Mouse (Mus musculus): ENCODE measurements at regions not wholly inside any gene's neighbourhood (a gene's known extent, or its start where the extent isn't known, plus 50 kb on each side); places are given as distances from the start of the nearest gene placed in this dataset.
"Not testable (repeated sequence)": the region's sequence is repeated elsewhere in the genome, so short reads cannot be mapped to it uniquely, and the experiment has no call there.

GRCm38 (mm10) chr3:58247989-58248388 is 166.5 kb upstream of the Tsc22d2 start:
- Histone ChIP-seq H3K9me3 (ENCODE audit: control insufficient read depth, insufficient read depth, low read depth, low read length) (no peaks in the 10 kb centered on the region), H3K9ac (ENCODE audit: insufficient read depth, low read depth, low read length, poor library complexity, severe bottlenecking) (no peak overlapping the region), H3K4me3 (ENCODE audit: insufficient read depth in 1 of 2, low read depth in 1 of 2, low read length in 2 of 2, poor library complexity in 1 of 2, severe bottlenecking in 1 of 2) (no peak overlapping the region), H3K4me1 (ENCODE audit: control insufficient read depth in 2 of 2, insufficient read depth in 2 of 2, low read length in 2 of 2, poor library complexity in 1 of 2) (no peaks in the 10 kb centered on the region), H3K36me3 (ENCODE audit: control insufficient read depth, insufficient read depth, low read length, poor library complexity, severe bottlenecking) (no peaks in the 10 kb centered on the region), H3K27ac (ENCODE audit: insufficient read depth, low read depth, low read length, poor library complexity, severe bottlenecking) (no peak overlapping the region)
- no peak for DNase-seq (ENCODE audit: low read depth, low spot score)
- in situ Hi-C loops (cut with MboI; ENCODE audit: low sequenced_read_pairs in 2 of 2, unreplicated experiment in 2 of 2), result no loop called here
- TF ChIP-seq ZNF384 (IDR thresholded peaks at IDR 0.05; ENCODE audit: low read depth, low read length), result no peak
- TF ChIP-seq MAFK (IDR thresholded peaks at IDR 0.05; ENCODE audit: insufficient read depth, low read depth, low read length), result no peak
- TF ChIP-seq ZC3H11A (IDR thresholded peaks at IDR 0.05; ENCODE audit: borderline replicate concordance, low read depth, low read length), result no peak
- no peak for TF ChIP-seq CHD2 (IDR thresholded peaks at IDR 0.05; ENCODE audit: low read depth, low read length)
- no peak for TF ChIP-seq HCFC1 (IDR thresholded peaks at IDR 0.05; ENCODE audit: borderline replicate concordance, insufficient read depth, low read length)

GRCm38 (mm10) chr3:58253942-58254341 is 160.6 kb upstream of the Tsc22d2 start:
- Histone ChIP-seq H3K36me3 (ENCODE audit: control insufficient read depth, insufficient read depth, low read length, poor library complexity, severe bottlenecking) (no peaks in the 10 kb centered on the region), H3K4me1 (ENCODE audit: control insufficient read depth in 2 of 2, insufficient read depth in 2 of 2, low read length in 2 of 2, poor library complexity in 1 of 2) (no peaks in the 10 kb centered on the region), H3K27ac (ENCODE audit: insufficient read depth, low read depth, low read length, poor library complexity, severe bottlenecking) (no peak overlapping the region), H3K9me3 (ENCODE audit: control insufficient read depth, insufficient read depth, low read depth, low read length) (no peaks in the 10 kb centered on the region), H3K9ac (ENCODE audit: insufficient read depth, low read depth, low read length, poor library complexity, severe bottlenecking) (no peak overlapping the region), H3K4me3 (ENCODE audit: insufficient read depth in 1 of 2, low read depth in 1 of 2, low read length in 2 of 2, poor library complexity in 1 of 2, severe bottlenecking in 1 of 2) (no peak overlapping the region)
- in situ Hi-C loops (cut with MboI; ENCODE audit: low sequenced_read_pairs in 2 of 2, unreplicated experiment in 2 of 2), result no loop called here
- no peak for DNase-seq (ENCODE audit: low read depth, low spot score)
- TF ChIP-seq MAFK (IDR thresholded peaks at IDR 0.05; ENCODE audit: insufficient read depth, low read depth, low read length) (no peak), ZC3H11A (IDR thresholded peaks at IDR 0.05; ENCODE audit: borderline replicate concordance, low read depth, low read length) (no peak)

GRCm38 (mm10) chr3:58267606-58268325 is 146.7 kb upstream of the Tsc22d2 start:
- H3K36me3 ChIP-seq (ENCODE audit: control insufficient read depth, insufficient read depth, low read length, poor library complexity, severe bottlenecking), result no peaks in the 10 kb centered on the region
- no peaks in the 10 kb centered on the region for H3K4me1 ChIP-seq (ENCODE audit: control insufficient read depth in 2 of 2, insufficient read depth in 2 of 2, low read length in 2 of 2, poor library complexity in 1 of 2)
- H3K27ac ChIP-seq (ENCODE audit: insufficient read depth, low read depth, low read length, poor library complexity, severe bottlenecking), result no peak overlapping the region
- no peak for DNase-seq (ENCODE audit: low read depth, low spot score)
- no peak overlapping the region for H3K9ac ChIP-seq (ENCODE audit: insufficient read depth, low read depth, low read length, poor library complexity, severe bottlenecking)
- H3K9me3 ChIP-seq (ENCODE audit: control insufficient read depth, insufficient read depth, low read depth, low read length), result no peaks in the 10 kb centered on the region
- no peak overlapping the region for H3K4me3 ChIP-seq (ENCODE audit: insufficient read depth in 1 of 2, low read depth in 1 of 2, low read length in 2 of 2, poor library complexity in 1 of 2, severe bottlenecking in 1 of 2)
- no peak for TF ChIP-seq CHD2 (IDR thresholded peaks at IDR 0.05; ENCODE audit: low read depth, low read length)
- TF ChIP-seq HCFC1 (IDR thresholded peaks at IDR 0.05; ENCODE audit: borderline replicate concordance, insufficient read depth, low read length), result no peak
- TF ChIP-seq ZC3H11A (IDR thresholded peaks at IDR 0.05; ENCODE audit: borderline replicate concordance, low read depth, low read length), result no peak
- TF ChIP-seq MAFK (IDR thresholded peaks at IDR 0.05; ENCODE audit: insufficient read depth, low read depth, low read length), result no peak
- TF ChIP-seq ZNF384 (IDR thresholded peaks at IDR 0.05; ENCODE audit: low read depth, low read length), result no peak
- in situ Hi-C loops (cut with MboI; ENCODE audit: low sequenced_read_pairs in 2 of 2, unreplicated experiment in 2 of 2), result no loop called here

GRCm38 (mm10) chr3:58271441-58271840 is 143.1 kb upstream of the Tsc22d2 start:
- in situ Hi-C loops (cut with MboI; ENCODE audit: low sequenced_read_pairs in 2 of 2, unreplicated experiment in 2 of 2); H3K4me1 ChIP-seq (ENCODE audit: control insufficient read depth in 2 of 2, insufficient read depth in 2 of 2, low read length in 2 of 2, poor library complexity in 1 of 2); H3K9me3 ChIP-seq (ENCODE audit: control insufficient read depth, insufficient read depth, low read depth, low read length); DNase-seq (ENCODE audit: low read depth, low spot score); H3K4me3 ChIP-seq (ENCODE audit: insufficient read depth in 1 of 2, low read depth in 1 of 2, low read length in 2 of 2, poor library complexity in 1 of 2, severe bottlenecking in 1 of 2); H3K36me3 ChIP-seq (ENCODE audit: control insufficient read depth, insufficient read depth, low read length, poor library complexity, severe bottlenecking); H3K9ac ChIP-seq (ENCODE audit: insufficient read depth, low read depth, low read length, poor library complexity, severe bottlenecking); H3K27ac ChIP-seq (ENCODE audit: insufficient read depth, low read depth, low read length, poor library complexity, severe bottlenecking): not testable (repeated sequence)

- H3K27ac ChIP-seq (ENCODE audit: insufficient read depth, low read depth, low read length, poor library complexity, severe bottlenecking), result no peak overlapping the region
- no peak for DNase-seq (ENCODE audit: low read depth, low spot score)
- in situ Hi-C loops (cut with MboI; ENCODE audit: low sequenced_read_pairs in 2 of 2, unreplicated experiment in 2 of 2), result no loop called here
Observed at GRCm38 (mm10) chr3:58281291-58281690, 133.2 kb upstream of the Tsc22d2 start.

GRCm38 (mm10) chr3:58284371-58284770 is 130.1 kb upstream of the Tsc22d2 start:
- H3K4me1 ChIP-seq (ENCODE audit: control insufficient read depth in 2 of 2, insufficient read depth in 2 of 2, low read length in 2 of 2, poor library complexity in 1 of 2); in situ Hi-C loops (cut with MboI; ENCODE audit: low sequenced_read_pairs in 2 of 2, unreplicated experiment in 2 of 2); DNase-seq (ENCODE audit: low read depth, low spot score); H3K4me3 ChIP-seq (ENCODE audit: insufficient read depth in 1 of 2, low read depth in 1 of 2, low read length in 2 of 2, poor library complexity in 1 of 2, severe bottlenecking in 1 of 2); H3K9ac ChIP-seq (ENCODE audit: insufficient read depth, low read depth, low read length, poor library complexity, severe bottlenecking); H3K27ac ChIP-seq (ENCODE audit: insufficient read depth, low read depth, low read length, poor library complexity, severe bottlenecking); H3K9me3 ChIP-seq (ENCODE audit: control insufficient read depth, insufficient read depth, low read depth, low read length); H3K36me3 ChIP-seq (ENCODE audit: control insufficient read depth, insufficient read depth, low read length, poor library complexity, severe bottlenecking): not testable (repeated sequence)

More at GRCm38 (mm10) chr3:58281291-58281690, 133.2 kb upstream of the Tsc22d2 start:
- Histone ChIP-seq H3K9ac (ENCODE audit: insufficient read depth, low read depth, low read length, poor library complexity, severe bottlenecking) (no peak overlapping the region), H3K36me3 (ENCODE audit: control insufficient read depth, insufficient read depth, low read length, poor library complexity, severe bottlenecking) (no peaks in the 10 kb centered on the region), H3K4me1 (ENCODE audit: control insufficient read depth in 2 of 2, insufficient read depth in 2 of 2, low read length in 2 of 2, poor library complexity in 1 of 2) (no peaks in the 10 kb centered on the region), H3K9me3 (ENCODE audit: control insufficient read depth, insufficient read depth, low read depth, low read length) (no peaks in the 10 kb centered on the region), H3K4me3 (ENCODE audit: insufficient read depth in 1 of 2, low read depth in 1 of 2, low read length in 2 of 2, poor library complexity in 1 of 2, severe bottlenecking in 1 of 2) (no peak overlapping the region)
- no peak for TF ChIP-seq HCFC1 (IDR thresholded peaks at IDR 0.05; ENCODE audit: borderline replicate concordance, insufficient read depth, low read length)
- TF ChIP-seq MAFK (IDR thresholded peaks at IDR 0.05; ENCODE audit: insufficient read depth, low read depth, low read length), result no peak
- TF ChIP-seq CHD2 (IDR thresholded peaks at IDR 0.05; ENCODE audit: low read depth, low read length), result no peak
- TF ChIP-seq ZNF384 (IDR thresholded peaks at IDR 0.05; ENCODE audit: low read depth, low read length), result no peak
- TF ChIP-seq ZC3H11A (IDR thresholded peaks at IDR 0.05; ENCODE audit: borderline replicate concordance, low read depth, low read length), result no peak

Data from ES-E14 (cell line).